Mouse (Mus musculus) heart, postnatal 0 days (tissue): ENCODE measurements at regions not wholly inside any gene's neighbourhood (a gene's known extent, or its start where the extent isn't known, plus 50 kb on each side); places are given as distances from the start of the nearest gene placed in this dataset.

ENCODE experiments used
- ATAC-seq: fragments of 200-750 bp; cut with Nextera tagmentation; 2 replicates; pipeline ENCODE4 v1.8.0; 2017; ENCODE audit warnings: low read depth, moderate number of reproducible peaks, moderate library complexity; ENCODE audit not compliant: insufficient read depth
- DNase-seq: peaks from one replicate; pipeline ENCODE4 v3.0.0-alpha.2; 2016; ENCODE audit warnings: low spot score
- H3K27ac ChIP-seq: fragments of 300-500 bp; sonication (generic); 2 replicates; pipeline ENCODE4 v1.5.1; 2014; ENCODE audit warnings: low read depth, mild to moderate bottlenecking
- H3K27me3 ChIP-seq: fragments of 300-500 bp; sonication (generic); 2 replicates; pipeline ENCODE4 v1.6.1; 2014; ENCODE audit warnings: low read length, mixed read lengths; ENCODE audit not compliant: control insufficient read depth, insufficient read depth
- H3K36me3 ChIP-seq: fragments of 300-500 bp; sonication (generic); replicated peaks from 2 replicates; pipeline ENCODE4 v1.6.1; 2014; ENCODE audit warnings: low read length, mixed read lengths; ENCODE audit not compliant: control insufficient read depth, insufficient read depth
- H3K4me1 ChIP-seq: fragments of 300-500 bp; sonication (generic); 2 replicates; pipeline ENCODE4 v1.6.1; 2014; ENCODE audit warnings: antibody characterized with exemption; ENCODE audit not compliant: control insufficient read depth, insufficient read depth
- H3K4me2 ChIP-seq: fragments of 300-500 bp; sonication (generic); 2 replicates; pipeline ENCODE4 v1.6.1; 2014; ENCODE audit warnings: low read depth, mild to moderate bottlenecking, low read length, moderate library complexity
- H3K4me3 ChIP-seq: fragments of 300-500 bp; sonication (generic); 2 replicates; pipeline ENCODE4 v1.5.1; 2014; ENCODE audit warnings: low read depth, low read length
- H3K9ac ChIP-seq: fragments of 300-500 bp; sonication (generic); replicated peaks from 2 replicates; pipeline ENCODE4 v1.6.1; 2014; ENCODE audit warnings: low read depth, low read length, mixed read lengths
- H3K9me3 ChIP-seq: fragments of 300-500 bp; sonication (generic); replicated peaks from 2 replicates; pipeline ENCODE4 v1.6.1; 2016; ENCODE audit warnings: low read length; ENCODE audit not compliant: control insufficient read depth
- CTCF ChIP-seq: IDR thresholded peaks from 2 replicates; pipeline ENCODE4 v1.5.1; 2016; ENCODE audit warnings: antibody characterized with exemption, control low read depth, low read depth
- EP300 ChIP-seq: IDR thresholded peaks from 2 replicates; pipeline ENCODE4 v1.6.1; 2016; ENCODE audit warnings: antibody characterized with exemption, low read depth
- WGBS: fragments of 180-500 bp; shearing (Covaris S2); extraction: QIAGEN DNeasy Blood & Tissue Kit; methylation state at CpG from one replicate; pipeline ENCODE4 v1.1.7; 2014; 5-methylcytosine and 5-hydroxymethylcytosine counted together

DNA sequence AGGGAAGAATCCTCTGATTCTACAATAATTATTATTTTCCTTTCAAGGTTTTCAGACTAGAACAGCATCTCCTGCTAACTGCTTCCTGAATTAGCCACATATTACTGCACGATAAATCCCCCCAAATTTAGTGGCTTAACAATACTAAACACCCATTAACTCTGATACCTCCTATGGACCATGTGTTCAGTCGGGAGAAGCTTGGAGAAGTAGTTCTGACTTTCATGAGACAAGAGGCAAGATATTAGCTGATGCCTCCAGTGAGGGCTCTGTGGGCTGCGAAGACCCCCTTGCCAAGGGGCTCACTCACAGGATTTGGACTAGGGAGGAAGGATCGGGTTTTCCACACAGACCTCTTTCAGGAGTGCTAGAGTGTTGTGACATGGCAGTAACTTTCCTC lies 95.4 kb upstream of the Jade1 start:
- Histone ChIP-seq H3K9ac (no peak overlapping the region), H3K27ac (no peak overlapping the region), H3K4me3 (no peak overlapping the region), H3K4me2 (no peak overlapping the region), H3K36me3 (no peaks in the 10 kb centered on the region), H3K4me1 (0 out of 2 replicates have a peak, but pooled peaks cover 7% of the 10 kb centered on the region), H3K27me3 (no peaks in the 10 kb centered on the region), H3K9me3 (no peaks in the 10 kb centered on the region)
- 86% methylated on average over 4 of the region's 4 CpGs for WGBS
- DNase-seq (no peak), ATAC-seq (no peak)
- no peak for TF ChIP-seq EP300
- TF ChIP-seq CTCF = no peak

DNA sequence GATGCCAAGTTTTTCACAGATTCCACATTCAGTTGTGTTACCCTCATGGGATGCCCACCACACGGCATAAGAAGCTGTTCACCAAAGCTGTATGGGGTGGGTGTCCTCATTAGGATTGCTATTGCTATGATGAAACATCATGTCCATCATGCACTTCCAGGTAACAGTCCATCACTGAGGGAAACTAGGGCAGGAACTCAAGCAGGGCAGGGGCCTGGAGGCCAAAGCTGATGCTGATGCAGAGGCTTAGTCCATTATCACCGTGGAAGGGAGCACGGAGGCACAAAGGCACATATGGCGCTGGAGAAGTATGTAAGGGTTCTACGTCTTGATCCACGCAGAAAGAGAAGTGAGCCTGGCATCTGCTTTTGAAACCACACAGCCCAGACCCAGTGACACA lies 97.4 kb upstream of the Jade1 start:
- 90% methylated on average over 6 of the region's 6 CpGs for WGBS
- no peaks in the 10 kb centered on the region for H3K9me3 ChIP-seq
- no peak overlapping the region for H3K27ac ChIP-seq
- H3K4me2 ChIP-seq = no peak overlapping the region
- H3K27me3 ChIP-seq = no peaks in the 10 kb centered on the region
- TF ChIP-seq CTCF (no peak), EP300 (no peak)
- ATAC-seq (no peak), DNase-seq (no peak)
- no peaks in the 10 kb centered on the region for H3K4me1 ChIP-seq
- H3K4me3 ChIP-seq = no peak overlapping the region
- no peak overlapping the region for H3K9ac ChIP-seq
- H3K36me3 ChIP-seq = no peaks in the 10 kb centered on the region

DNA sequence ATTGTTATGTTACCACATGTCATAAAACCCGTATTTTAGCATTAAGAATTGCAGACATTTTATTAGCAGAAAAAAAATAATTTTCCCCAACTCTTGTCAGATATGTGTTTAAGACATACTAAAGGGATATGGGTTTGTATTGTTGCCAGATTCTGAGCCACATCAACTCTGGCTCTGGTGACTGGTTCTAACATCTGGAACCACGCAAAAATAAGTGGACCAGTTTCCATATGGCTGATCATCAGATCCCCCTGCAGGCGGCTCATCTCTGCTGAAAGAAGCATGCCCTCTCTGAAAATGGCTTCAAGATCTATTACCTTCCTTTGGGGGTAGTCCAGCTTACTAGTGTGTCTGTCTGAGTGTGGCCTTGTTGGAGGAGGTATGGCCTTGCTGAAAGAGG lies 102.0 kb upstream of the Jade1 start:
- Histone ChIP-seq H3K4me1 (no peaks in the 10 kb centered on the region), H3K9me3 (no peaks in the 10 kb centered on the region), H3K27me3 (no peaks in the 10 kb centered on the region), H3K4me2 (no peak overlapping the region), H3K4me3 (no peak overlapping the region), H3K36me3 (no peaks in the 10 kb centered on the region), H3K9ac (no peak overlapping the region), H3K27ac (no peak overlapping the region)
- WGBS = 76% methylated on average over 3 of the region's 3 CpGs
- ATAC-seq (no peak), DNase-seq (no peak)
- no peak for TF ChIP-seq EP300
- no peak for TF ChIP-seq CTCF

DNA sequence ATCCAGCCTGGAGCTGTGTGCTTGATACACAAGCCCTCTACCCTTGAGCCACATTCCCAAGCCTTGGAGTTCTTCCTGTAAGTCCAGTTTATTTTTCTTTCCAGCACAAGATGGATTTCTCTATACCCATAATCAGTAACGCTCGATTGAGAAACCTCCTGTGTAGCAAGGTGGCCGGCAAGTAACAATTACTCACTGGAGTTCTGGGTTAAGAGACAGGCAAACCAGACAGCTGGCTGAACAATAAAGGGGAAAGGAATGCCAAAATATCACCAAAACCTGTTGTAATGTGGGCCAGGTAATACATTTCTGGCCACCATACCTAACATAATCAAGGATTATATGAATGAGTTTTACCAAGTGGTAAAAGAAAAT lies 102.8 kb upstream of the Jade1 start:
- DNase-seq = no peak
- Histone ChIP-seq H3K27me3 (no peaks in the 10 kb centered on the region), H3K4me2 (no peak overlapping the region), H3K36me3 (no peaks in the 10 kb centered on the region), H3K27ac (no peak overlapping the region), H3K9me3 (no peaks in the 10 kb centered on the region), H3K4me3 (no peak overlapping the region), H3K4me1 (no peaks in the 10 kb centered on the region), H3K9ac (no peak overlapping the region)
- no peak for TF ChIP-seq EP300
- no peak for TF ChIP-seq CTCF
- ATAC-seq = no peak
- WGBS = 71% methylated on average over 3 of the region's 3 CpGs

DNA sequence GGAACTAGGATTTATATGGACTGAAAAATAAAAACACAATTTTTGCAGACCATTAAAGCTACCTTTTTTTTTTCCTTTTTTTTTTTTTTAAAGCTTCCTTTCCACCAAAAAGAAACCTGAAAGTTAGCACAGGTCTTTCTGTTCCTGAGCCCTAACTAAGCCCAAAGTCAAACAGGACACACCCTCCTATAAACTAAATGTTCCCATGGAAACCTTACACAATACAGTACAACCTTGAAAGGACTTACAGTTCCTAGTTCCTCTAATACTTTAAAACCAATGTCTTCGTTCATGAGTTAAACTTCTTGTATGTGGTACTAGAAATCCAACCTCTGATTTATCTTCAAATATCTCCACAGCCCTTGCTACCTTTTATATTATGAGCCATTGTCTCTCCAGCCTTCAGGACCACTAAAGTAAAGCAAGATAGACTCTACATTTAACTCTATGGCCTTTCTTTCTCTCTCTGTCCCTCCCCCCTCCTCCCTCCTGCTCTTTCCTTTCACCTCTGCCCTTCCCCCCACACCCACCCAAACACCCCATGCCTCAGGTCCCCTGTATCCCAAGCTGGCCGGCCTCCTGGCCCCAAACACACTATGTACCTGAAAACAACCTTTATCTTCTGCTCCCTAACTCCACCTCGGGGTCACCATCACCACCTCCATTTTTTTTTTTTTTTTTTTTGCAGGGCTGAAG lies 103.4 kb upstream of the Jade1 start:
- TF ChIP-seq CTCF (no peak), EP300 (no peak)
- Histone ChIP-seq H3K4me3 (no peak overlapping the region), H3K9ac (no peak overlapping the region), H3K27me3 (no peaks in the 10 kb centered on the region), H3K36me3 (no peaks in the 10 kb centered on the region), H3K4me1 (no peaks in the 10 kb centered on the region), H3K4me2 (no peak overlapping the region), H3K27ac (no peak overlapping the region), H3K9me3 (no peaks in the 10 kb centered on the region)
- WGBS = 64% methylated on average over 3 of the region's 3 CpGs
- ATAC-seq (no peak), DNase-seq (no peak)

DNA sequence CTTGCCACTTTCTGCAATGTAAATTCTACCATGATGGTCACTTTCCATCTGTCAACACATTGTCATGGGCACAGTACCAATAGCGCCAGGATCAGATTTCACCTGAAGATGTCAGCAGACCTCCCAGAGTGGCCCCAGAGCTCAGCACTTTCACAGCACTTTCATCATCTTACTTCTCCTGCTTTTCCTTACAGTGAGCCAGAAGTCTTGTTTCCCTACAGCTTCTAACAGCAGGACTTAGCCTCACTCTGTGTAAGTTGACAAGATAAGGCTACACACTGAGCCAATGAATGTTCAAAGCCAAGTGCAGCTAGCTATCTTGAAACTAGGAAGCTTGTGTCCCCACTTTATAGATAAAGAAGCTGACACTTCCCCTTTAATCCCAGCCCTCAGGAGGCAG lies 104.8 kb upstream of the Jade1 start:
- Histone ChIP-seq H3K27me3 (no peaks in the 10 kb centered on the region), H3K36me3 (no peaks in the 10 kb centered on the region), H3K4me2 (no peak overlapping the region), H3K9ac (no peak overlapping the region), H3K27ac (no peak overlapping the region), H3K4me3 (no peak overlapping the region), H3K9me3 (no peaks in the 10 kb centered on the region), H3K4me1 (peaks cover 2% of the 10 kb centered on the region; the same call in 1 of the 2 replicates)
- ATAC-seq = no peak
- 36% methylated on average over 1 of the region's 1 CpGs for WGBS
- DNase-seq = no peak
- TF ChIP-seq EP300 (no peak), CTCF (no peak)
